Mouse (Mus musculus) olfactory bulb, adult 2 months (tissue): ENCODE data around the gene Hist1h2ai. TPM values are rescaled to one million over a fixed set of nuclear protein-coding genes. Genes with fewer than 3 reads are reported as not detected.
"Not testable (repeated sequence)": the region's sequence is repeated elsewhere in the genome, so short reads cannot be mapped to it uniquely, and the experiment has no call there.

Experiments used
- H3K27ac ChIP-seq: fragments of 200-500 bp; 2 replicates; pipeline ENCODE4 v1.5.1; 2012; ENCODE audit warnings: low read depth, low read length; ENCODE audit not compliant: insufficient read depth
- H3K4me1 ChIP-seq: fragments of 200-500 bp; 2 replicates; pipeline ENCODE4 v1.6.1; 2012; ENCODE audit warnings: low read length; ENCODE audit not compliant: control insufficient read depth, insufficient read depth
- H3K4me3 ChIP-seq: fragments of 200-500 bp; 2 replicates; pipeline ENCODE4 v1.5.1; 2012; ENCODE audit warnings: mild to moderate bottlenecking, low read depth, low read length, moderate library complexity; ENCODE audit not compliant: insufficient read depth
- CTCF ChIP-seq: fragments of 200-500 bp; IDR thresholded peaks from 2 replicates; pipeline ENCODE4 v1.5.1; 2012; ENCODE audit warnings: low read depth, mild to moderate bottlenecking, low read length, moderate library complexity; ENCODE audit not compliant: insufficient read depth
- POLR2A ChIP-seq: fragments of 200-500 bp; IDR thresholded peaks from 2 replicates; pipeline ENCODE4 v1.6.1; 2012; ENCODE audit warnings: mild to moderate bottlenecking, low read depth, low read length, moderate library complexity; ENCODE audit not compliant: insufficient read depth
- WGBS: fragments of 180-500 bp; shearing (Covaris S2); methylation state at CpG from one replicate; pipeline ENCODE4 v1.1.7; 2018; 5-methylcytosine and 5-hydroxymethylcytosine counted together
- polyA plus RNA-seq: library from polyadenylated mRNA; stranded (reverse); fragments of >200 nt; gene quantifications from 2 replicates; pipeline ENCODE4 v1.2.4, GENCODE M21; 2012; ENCODE audit warnings: low replicate concordance; ENCODE audit not compliant: missing spikeins, insufficient read depth, insufficient read length

Hist1h2ai gene
- polyA plus RNA-seq, 1 experiment = not detected

- 6% methylated on average over 5 of the region's 5 CpGs for WGBS
- H3K4me3 ChIP-seq = peak overlapping the region; percentile 56
- no peak overlapping the region for H3K27ac ChIP-seq
- H3K4me1 ChIP-seq = peaks cover 5% of the 10 kb centered on the region; the same call in 1 of the 2 replicates
- TF ChIP-seq POLR2A (no peak), CTCF (no peak)
These were observed 33.4 kb downstream of the Hist1h2ai start for GRCm38 (mm10) chr13:21749387-21750158.

DNA sequence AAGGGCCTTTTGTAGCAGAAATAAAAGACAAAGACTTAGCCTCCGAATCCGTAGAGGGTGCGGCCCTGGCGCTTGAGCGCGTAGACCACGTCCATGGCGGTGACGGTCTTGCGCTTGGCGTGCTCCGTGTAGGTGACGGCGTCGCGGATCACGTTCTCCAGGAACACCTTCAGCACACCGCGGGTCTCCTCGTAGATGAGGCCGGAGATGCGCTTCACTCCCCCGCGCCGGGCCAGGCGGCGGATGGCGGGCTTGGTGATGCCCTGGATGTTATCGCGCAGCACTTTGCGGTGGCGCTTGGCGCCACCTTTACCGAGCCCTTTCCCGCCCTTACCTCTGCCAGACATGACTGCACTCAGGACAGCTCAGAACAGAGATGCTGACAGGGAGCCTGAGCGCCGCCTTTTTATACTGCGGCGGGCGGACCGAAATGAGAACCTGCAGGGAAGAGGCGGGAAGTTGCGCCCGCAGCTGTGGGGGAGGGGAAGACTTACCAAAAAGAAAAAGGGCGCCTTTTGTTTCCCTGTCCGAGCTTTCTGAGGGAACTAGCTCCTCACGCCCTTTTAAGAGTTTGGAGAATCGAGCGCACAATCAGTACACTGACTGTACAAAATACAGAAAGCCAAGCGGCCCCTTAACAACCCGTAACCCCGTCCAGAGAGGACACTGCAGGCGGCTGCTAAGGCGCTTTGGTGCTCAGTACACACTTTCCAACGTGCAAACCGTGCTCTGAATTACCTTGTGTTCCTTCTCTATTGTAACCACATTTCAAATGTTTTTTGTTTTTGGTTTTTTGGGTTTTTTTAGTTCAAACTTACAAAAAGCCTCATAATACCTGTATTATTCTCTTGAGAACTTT lies 34.2 kb downstream of the Hist1h2ai start, which contains the start of gene Hist1h4k:
Hist1h4k (minus strand) TSS at position 347 of the 859 bp plus-strand sequence.
- not testable (repeated sequence) for H3K27ac ChIP-seq, H3K4me1 ChIP-seq
- under 1% methylated on average over 49 of the region's 56 CpGs for WGBS
- TF ChIP-seq POLR2A = peak; percentile 81
- H3K4me3 ChIP-seq = peak within 1 kb of the TSS; percentile 56

- Histone ChIP-seq H3K4me3 (no peak overlapping the region), H3K4me1 (peaks cover 5% of the 10 kb centered on the region; the same call in 1 of the 2 replicates), H3K27ac (no peak overlapping the region)
- no peak for TF ChIP-seq CTCF
- TF ChIP-seq POLR2A = no peak
These were observed 35.2 kb downstream of the Hist1h2ai start for GRCm38 (mm10) chr13:21751417-21751816.

GRCm38 (mm10) chr13:21751827-21752226 lies 35.6 kb downstream of the Hist1h2ai start:
- H3K4me3 ChIP-seq = no peak overlapping the region
- peaks cover 5% of the 10 kb centered on the region; the same call in 1 of the 2 replicates for H3K4me1 ChIP-seq
- 67% methylated on average over 3 of the region's 3 CpGs for WGBS
- no peak overlapping the region for H3K27ac ChIP-seq
- TF ChIP-seq POLR2A (no peak), CTCF (no peak)

GRCm38 (mm10) chr13:21752356-21752755 lies 36.1 kb downstream of the Hist1h2ai start:
- TF ChIP-seq CTCF (no peak), POLR2A (no peak)
- Histone ChIP-seq H3K4me1 (peaks cover 4% of the 10 kb centered on the region; the same call in 1 of the 2 replicates), H3K4me3 (no peak overlapping the region), H3K27ac (0 out of 2 replicates have a peak overlapping the region, but pooled peaks have one; percentile 37)
- WGBS = 45% methylated on average over 3 of the region's 3 CpGs

DNA sequence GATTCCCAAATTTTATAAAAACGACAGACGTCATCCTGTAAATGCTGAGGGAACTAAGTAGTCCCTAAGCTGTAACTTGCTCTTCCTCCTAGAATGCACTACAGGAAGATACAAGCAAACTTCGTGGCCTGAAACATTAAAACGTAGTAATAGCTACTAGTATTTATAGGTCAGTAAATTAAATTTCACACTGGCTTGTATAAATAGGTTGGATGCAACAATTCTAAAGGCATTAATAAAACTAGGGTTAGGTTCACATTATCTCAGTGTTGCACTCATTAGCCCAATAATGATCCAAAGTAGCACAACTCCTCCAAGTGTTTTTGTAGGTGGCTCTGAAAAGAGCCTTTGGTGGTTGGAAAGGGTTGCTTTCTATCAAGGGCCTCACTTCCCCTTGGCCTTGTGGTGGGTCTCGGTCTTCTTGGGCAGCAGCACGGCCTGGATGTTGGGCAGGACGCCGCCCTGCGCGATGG lies 36.9 kb downstream of the Hist1h2ai start:
- Histone ChIP-seq H3K4me1 (peaks cover 2% of the 10 kb centered on the region; the same call in 1 of the 2 replicates), H3K27ac (peak overlapping the region; percentile 93), H3K4me3 (peak overlapping the region; percentile 64)
- TF ChIP-seq POLR2A (no peak), CTCF (no peak)
- 5% methylated on average over 10 of the region's 10 CpGs for WGBS

DNA sequence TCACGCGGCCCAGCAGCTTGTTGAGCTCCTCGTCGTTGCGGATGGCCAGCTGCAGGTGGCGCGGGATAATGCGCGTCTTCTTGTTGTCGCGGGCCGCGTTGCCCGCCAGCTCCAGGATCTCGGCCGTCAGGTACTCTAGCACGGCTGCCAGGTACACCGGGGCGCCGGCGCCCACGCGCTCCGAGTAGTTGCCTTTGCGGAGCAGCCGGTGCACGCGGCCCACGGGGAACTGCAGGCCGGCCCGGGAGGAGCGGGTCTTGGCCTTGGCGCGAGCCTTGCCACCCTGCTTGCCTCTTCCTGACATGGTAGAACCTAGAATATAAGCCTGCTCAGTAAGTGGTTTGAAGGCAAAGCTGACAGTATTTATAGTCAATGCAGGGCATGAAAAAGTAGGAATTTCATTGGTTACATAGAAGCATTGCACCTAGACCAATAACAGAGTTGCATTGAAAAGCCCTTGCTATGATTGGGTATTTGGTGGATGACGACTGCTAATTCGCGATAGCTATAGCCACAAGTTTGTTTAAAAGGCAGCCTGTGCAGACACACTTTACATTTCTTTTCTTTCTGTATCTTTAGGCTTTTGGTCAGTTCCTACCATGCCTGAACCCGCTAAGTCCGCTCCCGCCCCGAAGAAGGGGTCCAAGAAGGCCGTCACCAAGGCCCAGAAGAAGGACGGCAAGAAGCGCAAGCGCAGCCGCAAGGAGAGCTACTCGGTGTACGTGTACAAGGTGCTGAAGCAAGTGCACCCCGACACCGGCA lies 37.5 kb downstream of the Hist1h2ai start, which contains the start of the genes Hist1h2ak and Hist1h2bn:
Hist1h2ak (minus strand) TSS at position 304 of the 762 bp plus-strand sequence.
Hist1h2bn (plus strand) TSS at position 600 of the 762 bp plus-strand sequence.
- H3K27ac ChIP-seq = peak within 1 kb of the TSS; percentile 93
- peak; percentile 49 for TF ChIP-seq POLR2A
- H3K4me3 ChIP-seq = peak within 1 kb of the TSS; percentile 71
- WGBS = under 1% methylated on average over 46 of the region's 50 CpGs
- not testable (repeated sequence) for H3K4me1 ChIP-seq

- peak overlapping the region; percentile 71 for H3K4me3 ChIP-seq
- H3K4me1 ChIP-seq, H3K27ac ChIP-seq: not testable (repeated sequence)
- WGBS = under 1% methylated on average over 23 of the region's 26 CpGs
These were observed 38.2 kb downstream of the Hist1h2ai start for GRCm38 (mm10) chr13:21754294-21755001.
